Mouse (Mus musculus): ENCODE data around the gene Snap25. TPM values are rescaled to one million over a fixed set of nuclear protein-coding genes. Genes with fewer than 3 reads are reported as not detected.

The Snap25 gene
- polyA plus RNA-seq, 1 experiment from 2014 or later: 78.4 TPM

- 73% methylated on average over 11 of the region's 11 CpGs for WGBS
These were observed 30.9 kb upstream of the Snap25 start for GRCm38 (mm10) chr2:136682146-136682860.

GRCm38 (mm10) chr2:136686195-136686594 is 27.1 kb upstream of the Snap25 start:
- H3K4me3 ChIP-seq (replicated peaks): no peak overlapping the region
- no peaks in the 10 kb centered on the region for H3K36me3 ChIP-seq
- ATAC-seq: no peak
- no peak overlapping the region for H3K27ac ChIP-seq
- no peaks in the 10 kb centered on the region for H3K4me1 ChIP-seq (replicated peaks)
- no peak overlapping the region for H3K9ac ChIP-seq (replicated peaks)
- 84% methylated on average over 3 of the region's 3 CpGs for WGBS
- no peaks in the 10 kb centered on the region for H3K27me3 ChIP-seq
- no peaks in the 10 kb centered on the region for H3K9me3 ChIP-seq
- no peak overlapping the region for H3K4me2 ChIP-seq (replicated peaks)

More at GRCm38 (mm10) chr2:136682146-136682860, 30.9 kb upstream of the Snap25 start:
- no peak overlapping the region for H3K4me3 ChIP-seq (replicated peaks)
- no peaks in the 10 kb centered on the region for H3K36me3 ChIP-seq
- no peak for ATAC-seq
- H3K27me3 ChIP-seq: 0 out of 2 replicates have a peak, but pooled peaks cover 5% of the 10 kb centered on the region
- no peak overlapping the region for H3K4me2 ChIP-seq (replicated peaks)
- peaks cover 25% of the 10 kb centered on the region for H3K4me1 ChIP-seq (replicated peaks)
- no peak overlapping the region for H3K9ac ChIP-seq (replicated peaks)
- H3K27ac ChIP-seq: no peak overlapping the region
- H3K9me3 ChIP-seq: no peaks in the 10 kb centered on the region

- Histone ChIP-seq H3K27me3 (no peaks in the 10 kb centered on the region), H3K4me2 (replicated peaks) (no peak overlapping the region), H3K9me3 (no peaks in the 10 kb centered on the region), H3K4me3 (replicated peaks) (no peak overlapping the region), H3K4me1 (replicated peaks) (no peaks in the 10 kb centered on the region), H3K27ac (no peak overlapping the region), H3K36me3 (no peaks in the 10 kb centered on the region), H3K9ac (replicated peaks) (no peak overlapping the region)
- 94% methylated on average over 4 of the region's 4 CpGs for WGBS
- no peak for ATAC-seq
These were observed 25.9 kb upstream of the Snap25 start for GRCm38 (mm10) chr2:136687316-136687715.

GRCm38 (mm10) chr2:136689476-136689875 is 23.8 kb upstream of the Snap25 start:
- Histone ChIP-seq H3K9ac (replicated peaks) (no peak overlapping the region), H3K27ac (no peak overlapping the region), H3K9me3 (no peaks in the 10 kb centered on the region), H3K4me3 (replicated peaks) (no peak overlapping the region), H3K27me3 (no peaks in the 10 kb centered on the region), H3K36me3 (no peaks in the 10 kb centered on the region), H3K4me2 (replicated peaks) (no peak overlapping the region), H3K4me1 (replicated peaks) (no peaks in the 10 kb centered on the region)
- 87% methylated on average over 4 of the region's 4 CpGs for WGBS
- no peak for ATAC-seq

DNA sequence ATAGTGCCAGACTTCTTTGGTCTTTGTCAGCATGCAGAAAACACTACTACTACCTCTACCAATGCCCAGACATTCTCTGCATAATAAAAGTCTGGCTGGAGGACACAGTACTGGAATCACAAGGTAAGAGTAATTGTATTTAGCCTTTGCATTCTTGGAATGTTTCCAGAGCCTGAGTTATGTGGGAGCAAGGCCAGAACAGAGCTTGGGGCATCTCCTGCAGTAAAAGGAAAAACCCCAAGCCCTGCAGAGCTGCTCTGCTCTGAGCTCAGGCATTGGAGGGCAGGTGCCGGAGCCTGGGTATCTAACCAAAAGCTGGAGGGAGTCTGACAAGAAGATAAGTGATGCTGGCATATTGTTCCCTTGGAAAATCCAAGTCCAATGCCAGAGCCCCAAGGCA is 21.6 kb upstream of the Snap25 start:
- WGBS: 93% methylated on average over 1 of the region's 1 CpGs
- Histone ChIP-seq H3K27ac (no peak overlapping the region), H3K9ac (replicated peaks) (no peak overlapping the region), H3K4me1 (replicated peaks) (no peaks in the 10 kb centered on the region), H3K36me3 (no peaks in the 10 kb centered on the region), H3K9me3 (no peaks in the 10 kb centered on the region), H3K4me3 (replicated peaks) (no peak overlapping the region), H3K4me2 (replicated peaks) (no peak overlapping the region), H3K27me3 (no peaks in the 10 kb centered on the region)
- no peak for ATAC-seq

DNA sequence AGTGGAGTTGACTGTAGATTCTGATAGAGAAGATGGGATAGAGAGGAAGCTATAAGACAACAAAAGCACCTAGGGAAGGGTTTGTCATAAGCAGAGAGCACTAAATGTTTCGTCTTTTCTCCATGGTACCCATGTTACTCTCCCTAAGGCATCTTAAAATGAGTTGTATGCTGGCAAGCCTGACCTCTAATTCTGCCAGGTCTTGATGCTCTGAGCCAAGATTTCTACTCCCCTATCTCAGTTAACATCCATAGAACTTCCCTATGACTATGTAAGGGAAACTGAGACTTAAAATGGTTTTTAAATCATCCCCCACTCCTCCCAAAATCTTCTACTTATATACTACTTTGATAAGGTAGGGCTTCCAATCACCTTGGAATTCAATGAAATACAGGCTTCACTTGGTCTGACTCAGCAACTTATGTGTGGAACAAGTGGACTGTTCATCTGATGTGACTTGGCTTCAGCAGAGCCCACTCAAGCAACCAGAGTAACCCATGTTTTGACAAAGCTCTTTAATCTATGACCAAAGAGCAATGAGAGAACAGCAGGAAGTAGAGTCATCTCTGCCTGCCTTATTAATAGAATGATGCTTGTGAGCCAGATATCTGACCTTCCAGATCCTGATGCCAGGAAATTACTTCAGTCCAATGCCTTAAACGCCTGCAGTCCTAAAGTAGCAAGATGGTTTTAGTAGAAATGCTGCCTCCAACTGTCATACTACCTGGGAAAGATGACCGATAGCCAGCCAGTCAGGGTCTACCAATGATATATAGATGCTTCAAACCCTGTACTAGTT is 13.6 kb upstream of the Snap25 start:
- H3K27ac ChIP-seq: no peak overlapping the region
- ATAC-seq: no peak
- H3K9ac ChIP-seq (replicated peaks): no peak overlapping the region
- no peak overlapping the region for H3K4me2 ChIP-seq (replicated peaks)
- H3K9me3 ChIP-seq: no peaks in the 10 kb centered on the region
- H3K27me3 ChIP-seq: no peaks in the 10 kb centered on the region
- WGBS: 91% methylated on average over 3 of the region's 3 CpGs
- H3K4me3 ChIP-seq (replicated peaks): no peak overlapping the region
- H3K36me3 ChIP-seq: no peaks in the 10 kb centered on the region
- no peaks in the 10 kb centered on the region for H3K4me1 ChIP-seq (replicated peaks)

DNA sequence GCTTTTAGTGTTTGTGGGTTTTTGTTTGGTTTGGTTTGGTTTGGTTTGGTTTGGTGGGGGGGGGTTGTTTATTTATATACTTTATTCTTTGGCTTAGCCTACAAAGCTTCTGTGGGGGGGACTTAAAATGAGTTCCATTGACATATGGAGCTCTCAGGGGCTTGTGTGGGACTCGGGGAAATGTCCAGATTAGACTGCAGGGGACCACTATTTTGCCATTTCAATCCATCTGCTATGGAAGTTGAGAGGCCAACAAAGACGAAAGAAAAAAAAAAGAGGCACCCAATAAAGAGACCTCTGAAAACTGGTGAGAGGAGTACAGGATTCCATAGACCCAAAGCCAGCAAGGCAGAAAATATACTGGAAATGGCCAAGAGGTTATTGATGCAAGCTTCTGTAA is 9.9 kb upstream of the Snap25 start:
- Histone ChIP-seq H3K4me1 (replicated peaks) (no peaks in the 10 kb centered on the region), H3K27ac (no peak overlapping the region), H3K4me2 (replicated peaks) (no peak overlapping the region), H3K4me3 (replicated peaks) (no peak overlapping the region), H3K27me3 (no peaks in the 10 kb centered on the region), H3K9me3 (no peaks in the 10 kb centered on the region), H3K9ac (replicated peaks) (no peak overlapping the region), H3K36me3 (no peaks in the 10 kb centered on the region)
- ATAC-seq: no peak
- 68% methylated on average over 2 of the region's 2 CpGs for WGBS

- Histone ChIP-seq H3K9ac (replicated peaks) (no peak overlapping the region), H3K36me3 (no peaks in the 10 kb centered on the region), H3K4me2 (replicated peaks) (0 out of 2 replicates have a peak overlapping the region, but pooled peaks have one; percentile 74), H3K27ac (no peak overlapping the region), H3K27me3 (no peaks in the 10 kb centered on the region), H3K4me1 (replicated peaks) (peaks cover 19% of the 10 kb centered on the region), H3K4me3 (replicated peaks) (no peak overlapping the region), H3K9me3 (no peaks in the 10 kb centered on the region)
- WGBS: 24% methylated on average over 3 of the region's 3 CpGs
- no peak for ATAC-seq
These were observed 2.1 kb upstream of the Snap25 start for GRCm38 (mm10) chr2:136711155-136711554.

DNA sequence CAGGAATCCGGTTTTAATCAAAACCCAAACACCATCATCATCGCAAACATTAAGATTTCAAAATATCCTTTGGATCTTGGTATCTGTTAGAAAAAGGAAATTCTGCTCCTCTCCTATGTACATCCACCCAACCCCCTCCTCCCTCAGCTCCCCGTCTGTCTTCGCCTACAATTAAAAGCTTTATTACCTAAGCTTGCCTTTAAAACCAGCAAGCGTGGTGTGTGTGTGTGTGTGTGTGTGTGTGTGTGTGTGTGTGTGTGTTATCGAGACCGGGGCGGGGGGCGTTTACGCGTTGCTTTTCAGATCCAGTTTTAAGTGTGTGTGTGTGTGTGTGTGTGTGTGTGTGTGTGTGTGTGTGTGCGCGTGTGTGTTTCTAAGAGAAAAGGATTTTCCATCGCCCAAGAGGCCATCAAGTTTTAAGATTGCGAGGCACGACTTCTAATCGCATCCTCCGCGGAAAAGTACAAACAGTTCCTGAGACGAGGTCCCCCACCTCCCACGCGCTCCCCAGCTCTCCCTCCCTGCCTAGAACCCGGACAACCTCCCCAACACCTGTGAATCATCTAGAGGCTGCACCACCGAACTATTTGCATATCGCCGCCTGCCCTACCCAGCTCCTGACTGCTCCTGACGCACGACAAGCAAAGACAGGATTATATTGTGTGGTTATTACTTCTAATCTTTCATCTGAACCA is 1.4 kb upstream of the Snap25 start:
- WGBS: 5% methylated on average over 22 of the region's 28 CpGs
- peak overlapping the region; percentile 80 for H3K4me3 ChIP-seq (replicated peaks)
- H3K9me3 ChIP-seq: no peaks in the 10 kb centered on the region
- H3K27me3 ChIP-seq: no peaks in the 10 kb centered on the region
- peak overlapping the region; percentile 74 for H3K4me2 ChIP-seq (replicated peaks)
- peak overlapping the region; percentile 48; the same call in 1 of the 2 replicates for H3K9ac ChIP-seq (replicated peaks)
- no peaks in the 10 kb centered on the region for H3K36me3 ChIP-seq
- peak overlapping the region; percentile 91; the same call in 1 of the 2 replicates for H3K27ac ChIP-seq
- H3K4me1 ChIP-seq (replicated peaks): peaks cover 19% of the 10 kb centered on the region
- ATAC-seq: peak; percentile 37

DNA sequence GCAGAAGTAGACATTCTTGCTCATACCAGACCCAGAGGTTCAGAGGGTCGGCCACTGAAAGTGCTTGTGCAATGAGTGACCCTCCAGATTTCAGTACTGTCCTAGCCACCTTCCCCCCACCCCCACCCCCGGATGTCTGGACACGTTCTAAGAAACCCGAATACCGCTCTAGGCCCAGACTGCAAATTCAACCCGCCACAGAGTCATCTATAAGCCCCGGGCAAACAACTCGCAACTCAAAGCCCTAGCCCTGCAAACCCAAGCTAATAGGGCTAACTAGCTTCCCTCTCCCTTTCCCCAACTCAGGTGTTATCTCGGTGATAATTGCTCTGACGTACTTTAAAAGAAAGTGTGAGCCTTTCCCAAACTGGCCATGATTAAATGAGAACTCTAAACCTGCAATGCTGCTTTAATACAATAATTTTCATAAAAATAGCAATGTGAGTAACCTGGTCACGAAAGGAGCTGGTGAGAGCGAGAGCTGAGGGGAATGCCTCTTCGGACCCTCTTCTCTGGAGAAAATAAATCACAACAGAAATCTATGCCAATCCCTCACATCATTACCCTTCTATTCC is 725 bp upstream of the Snap25 start:
- WGBS: under 1% methylated on average over 13 of the region's 13 CpGs

GRCm38 (mm10) chr2:136714008-136714411 is 757 bp downstream of the Snap25 start:
- H3K4me3 ChIP-seq (replicated peaks): peak overlapping the region; percentile 80
- peak overlapping the region; percentile 82 for H3K9ac ChIP-seq (replicated peaks)
- peak overlapping the region; percentile 74 for H3K4me2 ChIP-seq (replicated peaks)
- under 1% methylated on average over 22 of the region's 22 CpGs for WGBS
- H3K27me3 ChIP-seq: no peaks in the 10 kb centered on the region
- peaks cover 19% of the 10 kb centered on the region for H3K4me1 ChIP-seq (replicated peaks)
- no peaks in the 10 kb centered on the region for H3K9me3 ChIP-seq
- no peaks in the 10 kb centered on the region for H3K36me3 ChIP-seq
- H3K27ac ChIP-seq: peak overlapping the region; percentile 91
- peak; percentile 67 for ATAC-seq

More for the DNA sequence above, 725 bp upstream of the Snap25 start:
- Histone ChIP-seq H3K4me1 (replicated peaks) (peaks cover 19% of the 10 kb centered on the region), H3K4me3 (replicated peaks) (peak overlapping the region; percentile 80), H3K9ac (replicated peaks) (peak overlapping the region; percentile 48; the same call in 1 of the 2 replicates), H3K27me3 (no peaks in the 10 kb centered on the region), H3K4me2 (replicated peaks) (peak overlapping the region; percentile 74), H3K36me3 (no peaks in the 10 kb centered on the region), H3K9me3 (no peaks in the 10 kb centered on the region), H3K27ac (peak overlapping the region; percentile 91)
- peak; percentile 51 for ATAC-seq
